Mouse (Mus musculus) c-Kit-positive CD71-negative TER-119-negative erythroid progenitor cells, embryonic 14.5 days (primary cell): ENCODE results near the gene Cry1.

Experiments
- DNase-seq: peaks from one replicate; pipeline ENCODE4 v3.0.0-alpha.2; 2013; ENCODE audit warnings: low read depth

Cry1 gene

DNA sequence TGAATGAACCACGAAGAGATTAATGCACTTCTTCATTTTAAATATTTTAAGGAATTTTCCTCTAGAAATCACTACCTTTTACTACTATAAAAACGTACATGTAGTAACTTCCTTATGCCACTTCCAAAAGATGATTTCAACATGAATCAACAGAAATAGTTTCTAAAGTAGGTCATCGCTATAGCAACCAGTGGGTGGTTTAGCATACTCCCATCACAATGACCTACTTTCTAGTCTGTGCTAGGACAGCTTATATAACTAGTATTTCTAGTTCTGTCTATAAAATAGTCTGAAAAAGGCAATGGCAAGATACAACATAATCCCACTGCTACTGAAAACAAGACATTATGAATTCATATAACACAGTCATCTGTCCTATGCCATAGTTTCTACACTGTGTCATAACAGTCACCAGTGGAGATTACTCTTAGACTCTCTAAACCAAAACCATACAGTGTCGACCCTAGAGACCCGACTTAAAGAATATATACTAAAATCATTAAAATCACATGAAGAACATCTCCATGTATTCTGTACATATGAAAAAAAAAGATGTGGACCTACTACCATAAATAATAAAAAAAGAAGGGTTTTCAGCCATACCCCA lies 23.0 kb downstream of the Cry1 start:
- no peak for DNase-seq

DNA sequence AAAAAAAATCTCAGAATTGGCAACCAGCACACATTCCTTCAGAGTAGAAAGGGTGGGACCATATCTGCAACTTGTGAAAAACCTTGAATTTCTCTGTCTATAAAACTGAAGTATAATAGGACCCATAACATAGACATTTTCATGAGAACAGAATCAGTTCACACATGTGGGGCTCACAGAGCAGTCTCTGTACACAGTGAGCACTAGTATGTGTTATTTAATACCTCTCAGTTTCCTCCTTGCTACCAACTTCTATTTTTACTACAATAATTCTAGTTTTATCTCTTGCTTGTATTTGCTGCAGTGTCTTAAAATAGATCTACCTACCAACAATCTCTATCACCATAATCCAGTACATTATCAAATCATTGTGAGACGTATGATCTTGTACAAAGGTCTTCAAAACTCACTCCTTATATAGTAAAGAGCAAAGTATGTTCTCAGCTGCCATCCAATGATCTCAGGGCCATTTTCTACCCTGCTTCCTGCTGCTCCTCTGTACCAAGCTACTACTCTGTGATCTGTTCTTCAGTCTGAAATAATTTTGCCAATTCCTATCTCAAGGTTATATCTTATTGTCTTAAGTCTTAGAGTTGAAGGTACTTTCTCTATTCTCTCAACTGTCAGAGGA lies 24.8 kb downstream of the Cry1 start:
- no peak for DNase-seq

DNA sequence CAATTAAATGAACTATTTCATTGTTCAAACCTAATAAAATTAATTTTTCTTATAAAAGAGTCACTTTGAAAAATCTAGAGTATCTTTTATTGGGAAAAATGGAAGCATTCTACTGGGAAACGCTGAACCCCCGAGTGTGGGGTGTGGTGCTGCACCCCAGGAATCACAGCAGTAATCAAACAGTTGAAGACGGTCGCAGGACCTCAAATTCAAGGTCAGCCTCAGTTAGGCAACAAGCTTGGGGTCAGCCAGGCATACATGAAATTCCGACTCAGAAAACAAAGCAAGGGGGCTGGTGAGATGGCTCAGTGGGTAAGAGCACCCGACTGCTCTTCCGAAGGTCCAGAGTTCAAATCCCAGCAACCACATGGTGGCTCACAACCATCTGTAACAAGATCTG lies 27.4 kb downstream of the Cry1 start:
- no peak for DNase-seq

DNA sequence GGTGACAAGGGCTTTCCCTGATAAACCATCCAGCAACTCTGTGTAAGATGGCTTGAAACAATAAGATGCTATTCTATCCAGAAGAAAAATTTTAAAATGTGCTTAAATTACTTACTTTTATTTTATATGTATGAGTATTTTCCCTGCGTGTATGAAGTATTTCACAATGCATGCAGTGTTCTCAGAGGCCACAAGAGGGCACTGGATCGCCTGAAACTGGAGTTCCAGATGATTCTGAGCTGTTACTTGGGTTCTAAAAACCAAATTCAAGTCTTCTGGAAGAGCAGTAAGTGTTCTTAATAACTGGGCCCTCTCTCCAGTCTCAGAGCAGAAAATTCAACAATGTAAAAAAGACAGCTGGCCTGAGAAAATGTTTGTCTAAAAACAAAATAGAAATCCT lies 30.7 kb downstream of the Cry1 start:
- DNase-seq = peak; percentile 36

GRCm38 (mm10) chr10:85149226-85149625 lies 35.6 kb downstream of the Cry1 start:
- no peak for DNase-seq

DNA sequence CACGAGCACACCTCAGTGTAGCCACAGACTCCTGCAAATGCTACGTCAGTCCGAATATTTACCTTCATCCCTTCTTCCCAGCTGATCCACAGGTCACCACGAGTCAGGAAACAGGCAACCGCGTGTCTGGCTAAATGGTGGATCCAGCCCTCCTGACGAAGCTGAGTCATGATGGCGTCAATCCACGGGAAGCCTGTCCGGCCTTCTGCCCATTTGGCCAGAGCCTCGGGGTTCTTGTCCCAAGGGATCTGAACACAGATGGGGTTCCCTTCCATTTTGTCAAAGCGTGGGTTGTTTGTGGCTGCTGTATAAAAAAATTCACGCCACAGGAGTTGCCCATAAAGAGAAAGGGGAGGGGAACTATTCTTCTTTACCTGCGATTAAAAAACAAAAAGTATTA lies 38.6 kb downstream of the Cry1 start:
- DNase-seq = no peak

DNA sequence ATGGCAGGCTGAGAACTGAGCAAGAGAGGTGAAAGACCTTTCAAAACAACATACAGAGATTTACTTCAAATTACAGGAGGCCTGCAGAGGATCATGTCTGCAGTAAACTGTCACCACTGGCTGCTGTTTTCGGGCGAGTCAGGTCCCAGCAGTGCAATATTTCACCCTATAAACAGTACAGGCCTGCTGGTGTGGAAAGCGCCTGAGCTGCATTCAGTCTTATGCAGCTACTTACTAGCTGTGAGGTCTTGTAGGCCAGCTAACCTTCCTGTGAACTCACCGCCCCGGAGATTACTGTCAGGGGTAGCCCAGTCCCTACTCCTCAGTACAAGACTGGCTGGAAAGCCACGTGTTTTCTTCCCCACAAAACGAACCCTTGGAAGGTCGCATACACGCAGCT lies 43.4 kb downstream of the Cry1 start:
- no peak for DNase-seq

DNA sequence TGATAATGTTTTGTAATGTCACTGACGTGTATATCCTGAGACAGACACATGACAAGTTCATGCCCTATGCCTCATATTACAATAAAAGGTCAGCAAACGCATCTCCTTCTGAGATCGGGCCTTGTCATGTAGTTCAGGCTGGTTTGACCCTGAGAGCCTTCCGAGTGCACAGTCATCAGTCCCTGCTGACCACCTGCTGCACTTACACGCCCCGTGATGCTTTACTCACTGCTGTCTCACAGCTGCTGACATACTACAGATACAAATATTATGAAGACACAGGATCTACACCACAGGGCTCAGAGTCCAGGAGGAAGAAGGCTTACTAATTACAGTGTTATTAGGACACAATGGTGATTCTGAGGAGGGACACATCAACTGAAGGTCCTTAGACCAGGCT lies 48.3 kb downstream of the Cry1 start:
- DNase-seq = no peak

- DNase-seq = peak; percentile 44
These were observed 56.4 kb downstream of the Cry1 start for GRCm38 (mm10) chr10:85128453-85128852.

- peak; percentile 91 for DNase-seq
These were observed 57.2 kb downstream of the Cry1 start, which contains the start of gene Mterf2 for GRCm38 (mm10) chr10:85127395-85128287. TSS of gene Mterf2 (minus strand) at chr10:85128027.

GRCm38 (mm10) chr10:85125184-85125583 lies 59.7 kb downstream of the Cry1 start:
- no peak for DNase-seq

- DNase-seq = no peak
These were observed 70.5 kb downstream of the Cry1 start for GRCm38 (mm10) chr10:85114409-85114808.

DNA sequence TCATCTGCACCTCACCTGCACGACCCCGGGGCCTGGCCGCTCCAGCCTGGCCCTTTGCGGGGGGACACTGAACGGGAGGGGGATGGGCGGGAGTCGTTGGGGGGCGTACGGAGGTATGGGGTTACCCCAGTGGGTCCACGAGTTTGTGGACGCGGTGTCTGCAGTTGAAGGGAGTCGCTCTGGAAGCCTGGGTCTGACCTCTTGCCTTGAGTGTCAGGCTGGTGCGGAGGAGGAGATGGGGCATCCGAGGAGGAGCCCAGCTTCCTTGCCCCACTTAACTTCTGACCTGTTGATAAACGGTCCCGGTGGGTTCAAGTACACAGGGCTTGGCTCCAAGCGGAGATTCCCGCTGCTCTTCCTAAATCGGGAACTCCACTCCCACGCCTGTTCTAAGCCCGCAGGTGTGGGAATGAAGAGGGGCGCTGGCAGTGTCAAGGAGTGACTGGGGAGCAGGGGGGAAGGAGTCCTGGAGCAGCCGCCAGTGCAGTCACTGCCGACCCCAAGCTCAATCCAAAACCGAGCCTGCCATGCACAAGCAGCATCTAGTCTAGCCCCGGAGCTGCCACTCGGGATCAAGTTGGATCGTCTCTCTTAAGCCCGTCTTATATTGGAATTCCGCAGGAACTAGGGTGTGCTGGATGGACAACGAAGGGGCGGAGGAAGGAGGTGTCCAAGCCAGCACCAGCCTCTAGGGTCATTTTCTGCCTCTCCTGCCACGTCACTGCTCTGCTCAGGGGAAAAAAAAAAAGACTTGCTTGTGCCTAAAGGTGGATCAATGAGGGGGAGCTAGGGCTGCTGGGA lies 81.6 kb downstream of the Cry1 start:
- peak; percentile 14 for DNase-seq

DNA sequence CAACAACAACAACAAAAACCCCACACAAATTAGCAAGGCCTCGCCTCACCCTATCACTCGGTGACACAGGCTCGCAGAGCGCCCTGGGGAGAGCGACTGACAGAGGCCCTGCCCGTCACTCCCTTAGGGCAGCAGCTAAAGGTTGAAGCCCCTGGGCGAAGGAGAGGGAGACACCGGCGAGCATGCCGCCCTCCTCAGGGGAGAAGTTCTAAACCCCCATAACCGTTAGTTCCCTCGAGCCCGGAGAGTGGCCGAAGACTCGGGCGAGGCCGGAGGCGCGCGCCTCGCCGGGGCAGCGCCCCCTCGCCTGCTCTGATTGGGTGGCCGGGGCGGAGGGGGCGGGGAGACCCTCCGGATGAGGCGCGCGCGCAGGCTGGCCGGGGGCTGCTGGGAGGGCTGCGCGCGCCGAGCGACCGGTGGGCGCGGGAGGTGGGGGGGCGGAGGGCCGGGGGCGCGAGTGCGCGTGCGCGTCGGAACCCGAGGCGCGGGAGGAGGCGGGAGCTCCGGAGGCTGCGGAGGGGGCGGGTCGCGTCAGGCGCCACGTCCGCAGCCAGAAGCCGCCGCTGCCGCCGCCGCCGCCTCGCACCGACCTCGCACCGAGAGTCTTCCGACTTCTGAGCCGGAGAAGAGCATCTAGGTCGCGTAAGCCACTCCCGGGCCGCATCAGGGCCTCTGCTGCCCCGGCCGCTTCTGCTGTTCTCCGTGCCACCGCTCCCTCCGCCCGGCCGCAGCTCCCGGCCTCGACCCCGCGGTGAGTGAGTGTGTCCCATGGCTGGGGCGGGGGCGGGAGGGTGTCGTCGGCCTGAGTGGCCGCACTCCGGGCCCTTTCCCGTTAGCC lies 82.4 kb downstream of the Cry1 start, which contains the start of the genes Fhl4 and Tmem263:
TSS of gene Fhl4 (minus strand) at position 249 of the 838 bp plus-strand sequence.
TSS of gene Tmem263 (plus strand) at position 381 of the 838 bp plus-strand sequence.
- DNase-seq = peak; percentile 79

DNA sequence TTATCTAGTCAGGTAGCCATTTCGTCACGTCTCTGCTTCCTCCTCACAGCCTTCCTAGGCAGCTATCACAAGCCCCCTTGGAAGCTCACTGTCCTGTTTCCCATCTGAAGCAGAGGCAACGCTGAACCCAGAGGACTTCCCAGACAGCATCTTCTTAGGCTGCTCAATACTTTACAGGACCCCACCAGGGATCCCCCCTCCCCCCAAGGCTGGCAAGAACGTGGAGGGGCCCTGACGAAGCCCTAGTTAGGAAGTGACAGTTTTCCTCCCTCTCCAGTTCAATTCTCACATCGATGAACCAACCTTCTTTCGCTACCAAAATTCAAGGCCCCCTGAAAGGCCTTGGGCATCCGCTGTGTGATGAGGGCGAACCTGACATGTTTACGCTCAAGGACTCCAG lies 83.0 kb downstream of the Cry1 start:
- DNase-seq = no peak
